In genomic region chr12:107653131-107653530, GRCm38 (mm10) we compare ENCODE assay signal across 10 mouse cellular contexts.
DNase-seq lines count a peak whose midpoint lies in the region; ATAC-seq and TF ChIP-seq lines count a peak whose summit lies in the region.
"Had no signal": no experiment of that assay in that cellular context is flagged by ENCODE, and none has a peak within 500 bp of the region (broad histone marks: within the 10 kb centered on the region; RNA-seq: fewer than 3 reads in every experiment).

No protein-coding gene starts in this region.

- H3K79me2 ChIP-seq in heart, adult 2 months (replicated peaks; ENCODE audit: control insufficient read depth, insufficient read depth, low read length): no peaks in the 10 kb centered on the region

- no peak for TF ChIP-seq POLR2A in heart, adult 2 months (IDR thresholded peaks at IDR 0.05; ENCODE audit: insufficient read depth, low read depth, low read length)

- ATAC-seq in heart, embryonic 12.5 days (ENCODE audit: insufficient number of reproducible peaks, low FRiP score): peak; percentile 82
- ATAC-seq in limb, embryonic 13.5 days (ENCODE audit: low FRiP score, low read depth): peak; percentile 64
- ATAC-seq: midbrain, embryonic 16.5 days had no signal

- DNase-seq in heart, adult 2 months: no peak
- DNase-seq in kidney, postnatal 4 days: peak; percentile 9 to 19
- no peak for DNase-seq in kidney, adult 11 months
- peak; percentile 74 for DNase-seq in embryo, embryonic 11 days
- no peak for DNase-seq in urinary bladder, postnatal 10 days (ENCODE audit: low spot score)
- DNase-seq in thymus, postnatal 0 days (ENCODE audit: low spot score): no peak

- TF ChIP-seq CTCF in heart, adult 2 months (IDR thresholded peaks at IDR 0.05): no peak

- H3K36me3 ChIP-seq in heart, embryonic 12.5 days: no peaks in the 10 kb centered on the region
- no peaks in the 10 kb centered on the region for H3K36me3 ChIP-seq in heart, adult 2 months (ENCODE audit: control insufficient read depth, insufficient read depth, low read length)
- H3K36me3 ChIP-seq in limb, embryonic 13.5 days: no peaks in the 10 kb centered on the region
- H3K36me3 ChIP-seq: heart, embryonic 13.5 days had no signal

- H3K4me1 ChIP-seq in heart, embryonic 12.5 days (replicated peaks): peaks cover 19% of the 10 kb centered on the region
- no peaks in the 10 kb centered on the region for H3K4me1 ChIP-seq in heart, adult 2 months (ENCODE audit: control insufficient read depth, insufficient read depth, low read length)
- H3K4me1 ChIP-seq in limb, embryonic 13.5 days: peaks cover 43% of the 10 kb centered on the region

- no peaks in the 10 kb centered on the region for H3K9me3 ChIP-seq in heart, embryonic 12.5 days (replicated peaks)
- H3K9me3 ChIP-seq in limb, embryonic 13.5 days: no peaks in the 10 kb centered on the region
- H3K9me3 ChIP-seq: heart, embryonic 13.5 days had no signal

- no peaks in the 10 kb centered on the region for H3K27me3 ChIP-seq in heart, embryonic 12.5 days (replicated peaks)
- no peaks in the 10 kb centered on the region for H3K27me3 ChIP-seq in heart, adult 2 months (ENCODE audit: control insufficient read depth, insufficient read depth, low read length)
- H3K27me3 ChIP-seq in limb, embryonic 13.5 days: peaks cover 2% of the 10 kb centered on the region; the same call in 1 of the 2 replicates
- H3K27me3 ChIP-seq: heart, embryonic 13.5 days had no signal

- H3K9ac ChIP-seq in heart, embryonic 12.5 days: no peak overlapping the region
- no peak overlapping the region for H3K9ac ChIP-seq in heart, adult 2 months (ENCODE audit: low read depth, low read length)
- H3K9ac ChIP-seq in limb, embryonic 13.5 days: no peak overlapping the region
- H3K9ac ChIP-seq: heart, embryonic 13.5 days had no signal

- TF ChIP-seq EP300 in heart, adult 2 months (IDR thresholded peaks at IDR 0.05; ENCODE audit: insufficient read depth, low read depth, low read length): no peak

- 19% methylated on average over 7 of the region's 7 CpGs for WGBS in heart, embryonic 12.5 days
- WGBS in heart, adult 2 months: 10% methylated on average over 7 of the region's 7 CpGs
- WGBS in limb, embryonic 13.5 days: 15% methylated on average over 7 of the region's 7 CpGs

- no peak overlapping the region for H3K4me3 ChIP-seq in heart, embryonic 12.5 days
- no peak overlapping the region for H3K4me3 ChIP-seq in heart, adult 2 months
- H3K4me3 ChIP-seq in limb, embryonic 13.5 days: no peak overlapping the region
- H3K4me3 ChIP-seq: heart, embryonic 13.5 days had no signal

- no peak overlapping the region; the same call in 1 of the 2 replicates for H3K27ac ChIP-seq in heart, embryonic 12.5 days (ENCODE audit: poor library complexity, severe bottlenecking)
- no peak overlapping the region for H3K27ac ChIP-seq in heart, adult 2 months
- 0 out of 2 replicates have a peak overlapping the region, but pooled peaks have one; percentile 15 for H3K27ac ChIP-seq in limb, embryonic 13.5 days
- H3K27ac ChIP-seq: heart, embryonic 13.5 days had no signal

- no peak overlapping the region for H3K4me2 ChIP-seq in heart, embryonic 12.5 days
- no peak overlapping the region for H3K4me2 ChIP-seq in limb, embryonic 13.5 days (replicated peaks)
- H3K4me2 ChIP-seq: heart, embryonic 13.5 days had no signal

- intact Hi-C loops in heart, adult 2 months (cut with DNase I): no loop called here

Comparison
In these comparisons a context has a peak if more than half of its experiments do, and no peak if none do; other contexts are left out.
1. DNase-seq: peak in kidney, postnatal 4 days (2 of 2) and embryo, embryonic 11 days (single experiment); none in heart, adult 2 months (0 of 2), kidney, adult 11 months (single experiment), urinary bladder, postnatal 10 days (single experiment) and thymus, postnatal 0 days (single experiment).